Mouse (Mus musculus) stomach, postnatal 0 days (tissue): Measurements from ENCODE around the gene Brd3.
A peak's percentile ranks its signal among the peaks of the same experiment; 100 is the strongest.

Source experiments
- CTCF ChIP-seq: IDR thresholded peaks from 2 replicates; pipeline ENCODE4 v1.5.1; 2016; ENCODE audit warnings: antibody characterized with exemption, low read depth, mild to moderate bottlenecking, moderate library complexity
- EP300 ChIP-seq: optimal IDR thresholded peaks from 2 replicates; pipeline ENCODE3; 2016; ENCODE audit warnings: antibody characterized with exemption

- TF ChIP-seq CTCF (peak; percentile 63), EP300 (no peak)
These were observed 10.8 kb upstream of the Brd3 start for GRCm38 (mm10) chr2:27518283-27518682.
